Mouse (Mus musculus): ENCODE data around the gene Pvrig. TPM values are rescaled to one million over a fixed set of nuclear protein-coding genes. Genes with fewer than 3 reads are reported as not detected.
"Not testable (repeated sequence)": the region's sequence is repeated elsewhere in the genome, so short reads cannot be mapped to it uniquely, and the experiment has no call there.

Gene Pvrig
- not detected for total RNA-seq (2021)

- intact Hi-C loops (cut with DNase I): no loop called here
- no peak for DNase-seq (ENCODE audit: low spot score in 2 of 2)
Observed at GRCm38 (mm10) chr5:138341661-138342060, at the start of gene Pvrig. Gene Pvrig, plus strand, starts transcription at chr5:138341961.

- intact Hi-C loops (cut with DNase I): no loop called here
- DNase-seq (ENCODE audit: low spot score in 2 of 2): no peak
Observed at GRCm38 (mm10) chr5:138294158-138294557, 47.6 kb upstream of the Pvrig start.

- DNase-seq (ENCODE audit: low spot score in 2 of 2): no peak
- intact Hi-C loops (cut with DNase I): no loop called here
Observed at GRCm38 (mm10) chr5:138299613-138300012, 42.1 kb upstream of the Pvrig start.

- DNase-seq (ENCODE audit: low spot score in 2 of 2): no peak
- intact Hi-C loops (cut with DNase I): no loop called here
Observed at GRCm38 (mm10) chr5:138312795-138313194, 29.0 kb upstream of the Pvrig start.

GRCm38 (mm10) chr5:138343216-138343615, 1.5 kb downstream of the Pvrig start:
- no peak for DNase-seq (ENCODE audit: low spot score in 2 of 2)
- intact Hi-C loops (cut with DNase I): no loop called here

GRCm38 (mm10) chr5:138363208-138363607, 21.4 kb downstream of the Pvrig start:
- intact Hi-C loops (cut with DNase I); DNase-seq (ENCODE audit: low spot score in 2 of 2): not testable (repeated sequence)

GRCm38 (mm10) chr5:138365347-138365746, 23.6 kb downstream of the Pvrig start:
- intact Hi-C loops (cut with DNase I); DNase-seq (ENCODE audit: low spot score in 2 of 2): not testable (repeated sequence)

Other genes with a start within 250 kb of the Pvrig start
- 10 to 100 TPM; 16.4 to 16.6 TPM for gene Zscan21, start 225.1 kb upstream of the Pvrig start, total RNA-seq (2021)
- gene Zfp113, start 186.2 kb upstream of the Pvrig start, total RNA-seq (2021): 10 to 100 TPM; 11.5 to 16.9 TPM
- gene Cops6, start 180.9 kb upstream of the Pvrig start, total RNA-seq (2021): 100 to 1,000 TPM; 130 to 133 TPM
- gene Ap4m1, start 170.0 kb upstream of the Pvrig start, total RNA-seq (2021): 10 to 100 TPM; 22.9 to 23.4 TPM
- gene Mcm7, start 169.5 kb upstream of the Pvrig start, total RNA-seq (2021): 10 to 100 TPM; 11.7 to 13.7 TPM
- gene Taf6, start 154.5 kb upstream of the Pvrig start, total RNA-seq (2021): 10 to 100 TPM; 39.3 to 42.0 TPM
- 10 to 100 TPM; 15.6 to 16.9 TPM for gene Cnpy4, start 154.5 kb upstream of the Pvrig start, total RNA-seq (2021)
- gene Mblac1, start 147.6 kb upstream of the Pvrig start, total RNA-seq (2021): 10 to 100 TPM in 1 of 2 experiments, 1 to 10 TPM in 1; 8.9 to 10.3 TPM
- gene Nxpe5, start 116.1 kb upstream of the Pvrig start, total RNA-seq (2021): under 1 TPM in 1 of 2 experiments, not detected in 1; 0.23 TPM
- 10 to 100 TPM; 56.9 to 59.8 TPM for gene Lamtor4, start 86.5 kb upstream of the Pvrig start, total RNA-seq (2021)
- gene BC037034, start 77.9 kb upstream of the Pvrig start, total RNA-seq (2021): 10 to 100 TPM; 62.2 to 65.8 TPM
- gene Gal3st4, start 69.1 kb upstream of the Pvrig start, total RNA-seq (2021): 1 to 10 TPM; 3.5 to 3.6 TPM
- under 1 TPM in 1 of 2 experiments, not detected in 1; 0.09 TPM for gene Gm43720, start 62.0 kb upstream of the Pvrig start, total RNA-seq (2021)
- 1 to 10 TPM; 1.3 to 2.1 TPM for gene Gpc2, start 62.0 kb upstream of the Pvrig start, total RNA-seq (2021)
- 1 to 10 TPM in 1 of 2 experiments, under 1 TPM in 1; 0.57 to 1.1 TPM for gene Stag3, start 61.7 kb upstream of the Pvrig start, total RNA-seq (2021)
- 10 to 100 TPM; 21.2 to 21.8 TPM for gene Zfp157, start 99.5 kb downstream of the Pvrig start, total RNA-seq (2021)
- not detected for gene 1700123K08Rik, start 222.8 kb downstream of the Pvrig start, total RNA-seq (2021)

All from left cerebral cortex, postnatal 25 days (tissue).